Mouse (Mus musculus): Measurements from ENCODE around the gene Gm20518. TPM values are rescaled to one million over a fixed set of nuclear protein-coding genes. Genes with fewer than 3 reads are reported as not detected.

Gm20518 gene
- total and polyA plus RNA-seq, 3 experiments: 0.35 to 0.53 TPM; not detected in 1

GRCm38 (mm10) chr16:17851331-17851730 is 40.1 kb downstream of the Gm20518 start:
- Histone ChIP-seq H3K79me2 (ENCODE audit: control insufficient read depth, insufficient read depth, low read length, poor library complexity) (no peaks in the 10 kb centered on the region), H3K4me1 (ENCODE audit: control insufficient read depth in 1 of 2, insufficient read depth in 2 of 2, low read length in 2 of 2) (peaks cover 2 to 6% of the 10 kb centered on the region in 2 experiments; a peak in 3 of 4 replicates), H3K4me3 (ENCODE audit: control insufficient read depth in 1 of 2, insufficient read depth in 1 of 2, low read depth in 2 of 2, low read length in 2 of 2) (no peak overlapping the region), H3K36me3 (ENCODE audit: control insufficient read depth in 1 of 2, insufficient read depth in 2 of 2, low read length in 2 of 2) (peaks cover 8 to 15% of the 10 kb centered on the region in 2 experiments), H3K9ac (ENCODE audit: control insufficient read depth, low read depth, low read length, poor library complexity, severe bottlenecking) (no peak overlapping the region), H3K9me3 (replicated peaks; ENCODE audit: insufficient read depth, low read length) (no peaks in the 10 kb centered on the region), H3K27me3 (ENCODE audit: control insufficient read depth in 1 of 2, insufficient read depth in 2 of 2, low read length in 2 of 2) (no peaks in the 10 kb centered on the region), H3K27ac (ENCODE audit: control insufficient read depth, low read depth, low read length) (no peak overlapping the region)
- TF ChIP-seq CTCF (IDR thresholded peaks at IDR 0.05 in 2 of 3, conservative IDR thresholded peaks at IDR 0.05 in 1 of 3; ENCODE audit: control insufficient read depth in 1 of 3, insufficient read depth in 1 of 3, low read depth in 2 of 3, low read length in 3 of 3, poor library complexity in 1 of 3, severe bottlenecking in 1 of 3) (no peak), GATA1 (IDR thresholded peaks at IDR 0.05; ENCODE audit: low read depth, low read length) (no peak), KAT2A (conservative IDR thresholded peaks at IDR 0.05; ENCODE audit: low read depth, low read length) (no peak), POLR2A (IDR thresholded peaks at IDR 0.05; ENCODE audit: control insufficient read depth in 1 of 2, insufficient read depth in 1 of 2, low read depth in 1 of 2, low read length in 2 of 2, poor library complexity in 1 of 2) (no peak), ELF1 (IDR thresholded peaks at IDR 0.05; ENCODE audit: low read depth, low read length) (no peak), RCOR1 (IDR thresholded peaks at IDR 0.05; ENCODE audit: low read depth, low read length) (no peak), MYB (IDR thresholded peaks at IDR 0.05; ENCODE audit: low read depth, low read length) (no peak), SIN3A (IDR thresholded peaks at IDR 0.05; ENCODE audit: low read length) (no peak), MAX (IDR thresholded peaks at IDR 0.05; ENCODE audit: low read length) (no peak), TBP (IDR thresholded peaks at IDR 0.05; ENCODE audit: low read depth, low read length) (no peak), CHD1 (IDR thresholded peaks at IDR 0.05; ENCODE audit: low read depth, low read length) (no peak), ETS1 (IDR thresholded peaks at IDR 0.05; ENCODE audit: low read depth, low read length) (no peak), USF2 (IDR thresholded peaks at IDR 0.05; ENCODE audit: borderline replicate concordance in 1 of 2, insufficient read depth in 1 of 2, low read depth in 1 of 2, low read length in 2 of 2) (no peak), RAD21 (IDR thresholded peaks at IDR 0.05; ENCODE audit: low read depth, low read length) (no peak), UBTF (IDR thresholded peaks at IDR 0.05; ENCODE audit: borderline replicate concordance, insufficient read depth, low read depth, low read length) (no peak), TAL1 (IDR thresholded peaks at IDR 0.05; ENCODE audit: low read length) (no peak), MAZ (IDR thresholded peaks at IDR 0.05; ENCODE audit: low read depth, low read length) (no peak), NRF1 (IDR thresholded peaks at IDR 0.05; ENCODE audit: insufficient read depth, low read depth, low read length, poor library complexity, severe bottlenecking) (no peak), MEF2A (IDR thresholded peaks at IDR 0.05; ENCODE audit: extremely low read depth, insufficient replicate concordance, low read depth, low read length, poor library complexity, severe bottlenecking) (no peak)
- no peak for DNase-seq (ENCODE audit: low read depth, low spot score)

GRCm38 (mm10) chr16:17849486-17849885 is 42.0 kb downstream of the Gm20518 start:
- Histone ChIP-seq H3K27ac (ENCODE audit: control insufficient read depth, low read depth, low read length) (no peak overlapping the region), H3K27me3 (ENCODE audit: control insufficient read depth in 1 of 2, insufficient read depth in 2 of 2, low read length in 2 of 2) (no peaks in the 10 kb centered on the region), H3K4me1 (ENCODE audit: control insufficient read depth in 1 of 2, insufficient read depth in 2 of 2, low read length in 2 of 2) (peaks cover 2 to 6% of the 10 kb centered on the region in 2 experiments; a peak in 3 of 4 replicates), H3K9ac (ENCODE audit: control insufficient read depth, low read depth, low read length, poor library complexity, severe bottlenecking) (no peak overlapping the region), H3K4me3 (ENCODE audit: control insufficient read depth in 1 of 2, insufficient read depth in 1 of 2, low read depth in 2 of 2, low read length in 2 of 2) (no peak overlapping the region), H3K79me2 (ENCODE audit: control insufficient read depth, insufficient read depth, low read length, poor library complexity) (no peaks in the 10 kb centered on the region), H3K36me3 (ENCODE audit: control insufficient read depth in 1 of 2, insufficient read depth in 2 of 2, low read length in 2 of 2) (peaks cover 8 to 9% of the 10 kb centered on the region in 2 experiments), H3K9me3 (replicated peaks; ENCODE audit: insufficient read depth, low read length) (no peaks in the 10 kb centered on the region)
- TF ChIP-seq USF1 (IDR thresholded peaks at IDR 0.05; ENCODE audit: low read depth, low read length): no peak
- no peak for TF ChIP-seq MAX (IDR thresholded peaks at IDR 0.05; ENCODE audit: low read length)
- TF ChIP-seq ZKSCAN1 (IDR thresholded peaks at IDR 0.05; ENCODE audit: low read depth, low read length): no peak
- TF ChIP-seq POLR2AphosphoS5 (IDR thresholded peaks at IDR 0.05; ENCODE audit: borderline replicate concordance, low read depth, low read length): no peak
- TF ChIP-seq MYB (IDR thresholded peaks at IDR 0.05; ENCODE audit: low read depth, low read length): no peak
- no peak for DNase-seq (ENCODE audit: low read depth, low spot score)

Measured in MEL (cell line).